Mouse (Mus musculus) left cerebral cortex, adult 9 months (tissue): ENCODE measurements around the gene Begain.

ENCODE experiments used
- DNase-seq, 2 experiments: peaks; one replicate each; pipeline ENCODE4 v3.0.0; 2022; ENCODE audit warnings: low spot score in 2 of 2

Begain gene

DNA sequence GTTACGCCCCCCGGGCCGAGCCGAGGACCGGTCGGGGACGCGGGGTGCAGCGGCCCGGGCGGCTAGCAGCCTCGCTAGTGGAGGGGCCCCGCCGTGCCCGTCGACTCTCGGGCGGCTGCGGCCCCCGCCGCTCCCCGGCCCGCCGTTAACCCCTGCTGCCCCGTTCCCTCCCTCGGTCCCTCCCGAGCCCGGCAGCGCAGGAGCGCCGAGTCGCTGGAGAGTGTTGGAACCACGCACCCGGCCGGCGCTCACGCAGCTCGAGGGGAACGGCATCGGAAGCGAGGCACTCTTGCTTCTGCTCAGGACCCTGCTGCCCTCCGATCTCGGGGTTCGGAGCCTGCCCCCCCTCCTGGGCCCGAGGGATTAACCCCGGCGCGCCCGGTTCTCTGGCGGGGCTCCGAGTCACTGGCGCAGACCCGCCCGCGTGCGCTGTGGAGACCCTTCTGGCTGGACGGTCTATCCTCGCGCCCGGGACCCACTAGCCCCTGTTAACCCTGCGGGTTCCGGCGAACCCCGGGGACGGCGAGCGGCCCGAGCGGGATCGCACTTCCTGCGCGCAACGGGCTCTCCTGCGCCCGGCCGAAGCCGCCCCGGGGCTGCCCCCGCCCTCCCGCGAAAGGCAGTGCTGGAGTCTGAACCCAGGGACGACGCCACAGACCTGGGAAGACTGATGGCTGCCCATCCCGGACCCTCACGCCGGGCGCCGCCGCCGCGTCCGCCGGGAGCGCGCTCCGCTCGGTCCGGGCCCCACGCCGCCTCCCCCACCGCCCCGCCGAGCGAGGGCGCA is 14.8 kb downstream of the Begain start:
- DNase-seq: no peak

DNA sequence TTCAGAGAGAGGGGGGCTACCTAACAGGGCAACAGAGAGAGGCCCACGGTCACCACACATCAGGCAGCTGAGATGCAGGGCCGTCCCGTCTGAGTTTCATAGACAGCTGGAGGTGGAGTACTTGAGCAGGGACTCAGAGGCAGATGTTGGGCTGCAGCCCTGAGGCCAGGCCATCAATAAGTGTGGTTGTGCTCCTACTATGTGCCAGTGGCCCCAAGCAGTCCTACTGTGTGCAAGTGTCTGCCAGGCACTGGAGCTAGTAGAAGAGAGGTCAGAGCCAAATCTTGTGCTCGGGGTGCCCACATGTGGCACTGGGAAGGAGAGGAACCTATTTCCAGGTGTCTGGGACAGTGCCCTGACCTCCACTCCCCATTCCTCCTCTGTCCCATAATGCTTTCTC is 18.1 kb downstream of the Begain start:
- no peak for DNase-seq

DNA sequence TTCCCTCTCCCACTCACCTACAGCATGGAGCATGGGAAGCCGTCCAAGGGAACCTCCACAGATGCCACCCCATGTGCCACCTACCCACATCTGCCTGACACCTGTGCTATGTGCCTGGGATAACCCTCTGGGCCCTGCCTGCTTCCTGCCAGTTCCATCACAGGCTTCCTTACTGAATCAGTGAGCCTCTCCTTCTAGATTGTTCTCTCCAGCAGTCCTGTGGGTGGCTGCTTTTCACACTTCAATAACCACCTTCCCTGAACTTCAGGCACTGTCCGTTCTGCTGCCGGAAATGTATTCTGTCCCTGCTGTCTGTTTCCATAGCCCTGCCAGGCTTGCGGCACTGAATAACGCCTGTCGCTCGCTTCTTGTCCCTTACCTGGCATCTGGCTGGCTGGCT is 22.4 kb downstream of the Begain start:
- no peak for DNase-seq

DNA sequence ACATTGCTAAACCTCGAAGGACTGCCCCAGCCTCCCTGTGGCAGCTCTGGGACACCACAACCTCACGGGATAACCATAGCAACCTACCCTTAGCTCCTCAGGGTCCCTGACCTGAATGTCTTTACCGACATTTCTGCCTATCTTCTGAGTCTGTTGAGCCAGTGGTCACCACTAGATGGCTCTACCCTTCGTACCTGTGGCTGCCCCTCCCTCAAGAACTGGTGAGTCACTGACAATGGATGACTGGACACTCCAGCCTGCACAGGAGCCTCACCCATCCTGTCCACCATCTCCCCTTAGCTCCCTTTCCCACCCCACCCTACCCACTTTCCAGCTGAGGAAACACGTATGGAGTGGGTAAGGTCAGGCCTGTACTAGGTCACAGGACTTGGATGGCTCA is 23.5 kb downstream of the Begain start:
- DNase-seq: no peak

DNA sequence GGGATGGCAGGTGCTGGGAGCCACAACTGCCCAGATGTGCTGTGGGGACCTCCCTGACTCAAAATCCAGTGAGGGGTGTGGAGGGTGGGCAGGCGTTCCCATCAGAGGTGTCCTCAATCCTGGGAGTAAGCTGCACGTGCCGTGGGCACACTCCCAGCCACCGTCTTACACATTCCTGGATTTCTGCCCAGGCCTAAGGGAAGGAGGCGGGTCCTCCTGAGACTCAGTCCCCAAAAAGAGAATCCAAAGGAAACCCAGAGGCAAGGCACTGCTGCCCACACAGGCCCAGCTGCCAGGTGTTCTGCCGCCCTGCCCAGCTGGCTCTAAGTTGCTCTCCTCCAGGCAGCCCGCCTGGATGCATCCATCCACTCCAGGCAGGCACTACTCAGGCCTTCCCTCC is 28.7 kb downstream of the Begain start:
- DNase-seq: peak in 1 of 2 experiments; percentile 62

DNA sequence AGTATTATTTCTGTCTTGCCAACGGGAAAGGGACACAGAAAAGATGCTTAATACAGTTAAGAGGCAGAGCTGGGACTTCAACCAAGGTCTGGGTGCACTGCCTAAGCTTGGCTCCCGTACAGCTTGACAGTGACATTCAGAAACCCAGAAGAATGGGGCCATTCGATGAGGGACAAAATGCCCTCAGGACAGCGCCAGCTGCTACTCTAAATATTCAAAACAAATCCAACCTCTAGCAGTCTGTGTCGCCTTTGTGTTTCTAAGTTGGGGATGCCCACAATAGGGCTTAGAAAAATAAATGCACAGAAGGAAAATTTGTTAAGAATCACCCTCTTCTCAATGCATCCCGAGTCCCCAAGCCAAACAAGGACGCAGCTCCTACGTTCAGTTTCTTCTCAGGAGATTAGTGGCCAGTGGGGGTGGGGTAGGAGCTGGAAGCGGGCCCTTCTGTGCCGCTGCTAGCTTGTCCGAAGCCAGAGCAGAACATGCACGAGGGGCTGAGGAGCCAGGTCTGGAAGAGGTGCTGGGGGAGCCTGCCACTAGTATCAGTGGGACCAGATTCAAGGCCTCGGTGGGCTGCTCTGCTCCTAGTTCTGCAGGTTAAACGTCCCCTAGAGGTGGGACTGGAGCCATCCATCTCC is 29.7 kb downstream of the Begain start:
- DNase-seq: peak in 1 of 2 experiments; percentile 39

DNA sequence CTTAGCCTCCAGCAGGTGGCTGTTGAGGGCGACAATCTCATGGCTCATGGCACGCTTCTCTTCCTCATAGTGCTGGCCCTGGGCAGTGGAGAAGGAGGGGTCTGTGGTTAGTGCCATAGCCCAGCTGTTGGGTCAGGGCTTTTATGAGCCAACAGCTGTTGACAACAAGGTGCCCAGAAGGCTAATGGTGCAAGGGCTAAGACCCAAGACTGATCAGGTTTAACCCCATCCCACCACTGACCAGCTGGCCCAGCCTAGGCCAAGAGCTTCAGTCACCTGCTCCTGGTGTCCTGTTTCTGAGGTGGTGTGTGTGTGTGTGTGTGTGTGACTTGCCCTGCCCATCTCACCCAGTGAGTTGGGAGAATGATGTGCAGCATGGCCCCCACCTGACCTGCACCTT is 31.0 kb downstream of the Begain start:
- no peak for DNase-seq

DNA sequence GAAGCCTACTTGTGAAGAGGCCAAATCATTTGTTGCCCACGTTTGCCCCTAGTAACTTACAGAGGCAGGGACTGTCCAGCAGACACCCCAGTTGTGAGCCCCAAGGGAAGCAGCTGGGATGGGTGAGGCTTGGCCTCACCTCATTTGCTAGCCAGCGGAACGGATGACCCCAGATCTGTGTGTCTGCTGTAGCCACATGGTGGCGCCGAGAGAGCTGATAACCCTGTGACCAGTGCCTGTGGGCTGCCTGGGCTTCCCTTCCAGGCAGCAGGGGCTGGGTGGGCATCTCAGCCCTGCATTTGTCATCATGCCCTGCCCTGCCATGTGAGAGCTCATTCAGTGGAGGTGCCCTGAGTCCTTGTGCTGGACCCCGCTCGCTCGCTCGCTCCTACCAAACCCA is 44.2 kb downstream of the Begain start:
- DNase-seq: no peak

DNA sequence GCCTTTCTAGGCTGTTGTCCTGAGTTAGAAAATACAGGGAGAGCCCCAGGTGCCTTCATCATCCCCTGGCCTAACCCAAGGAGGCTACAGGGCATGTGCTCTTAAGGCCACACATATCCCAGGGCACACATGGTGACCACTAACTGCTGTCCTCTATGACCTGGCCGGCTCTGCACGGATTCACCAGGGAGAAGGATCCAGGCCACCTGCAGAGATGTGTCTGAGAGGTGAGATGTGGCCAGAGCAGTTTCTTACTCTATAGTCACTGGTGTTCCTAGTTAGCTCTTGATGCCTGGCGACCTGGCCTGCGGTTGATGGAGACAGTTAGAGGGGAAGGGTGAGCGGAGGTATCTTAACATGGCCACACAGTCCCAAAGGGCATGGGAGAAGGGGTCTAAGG is 45.1 kb downstream of the Begain start:
- no peak for DNase-seq

DNA sequence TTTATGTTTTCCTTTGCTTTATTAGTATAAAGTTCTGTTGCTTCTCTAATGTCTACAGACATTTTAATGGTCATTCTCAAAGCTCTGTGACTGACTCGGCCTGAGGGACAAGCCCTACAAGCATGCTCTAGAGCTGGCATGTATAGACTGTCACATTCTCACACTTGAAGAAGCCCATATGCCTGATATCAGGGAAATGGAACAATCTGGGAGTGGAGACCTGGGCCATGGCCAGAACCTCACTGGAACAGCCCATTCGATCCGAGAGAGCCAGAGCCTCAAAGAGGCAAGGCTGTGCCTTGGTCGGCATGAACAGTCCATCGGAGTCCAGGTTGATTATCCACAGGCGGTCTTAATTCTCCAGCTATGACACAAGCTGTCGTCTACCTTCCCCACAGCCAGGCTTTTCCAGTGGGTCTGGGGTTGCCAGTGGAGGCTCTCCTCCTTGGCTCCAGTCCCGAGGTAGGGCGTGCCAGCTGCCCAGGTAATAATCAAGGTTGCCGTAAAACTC is 45.8 kb downstream of the Begain start:
- DNase-seq: no peak

DNA sequence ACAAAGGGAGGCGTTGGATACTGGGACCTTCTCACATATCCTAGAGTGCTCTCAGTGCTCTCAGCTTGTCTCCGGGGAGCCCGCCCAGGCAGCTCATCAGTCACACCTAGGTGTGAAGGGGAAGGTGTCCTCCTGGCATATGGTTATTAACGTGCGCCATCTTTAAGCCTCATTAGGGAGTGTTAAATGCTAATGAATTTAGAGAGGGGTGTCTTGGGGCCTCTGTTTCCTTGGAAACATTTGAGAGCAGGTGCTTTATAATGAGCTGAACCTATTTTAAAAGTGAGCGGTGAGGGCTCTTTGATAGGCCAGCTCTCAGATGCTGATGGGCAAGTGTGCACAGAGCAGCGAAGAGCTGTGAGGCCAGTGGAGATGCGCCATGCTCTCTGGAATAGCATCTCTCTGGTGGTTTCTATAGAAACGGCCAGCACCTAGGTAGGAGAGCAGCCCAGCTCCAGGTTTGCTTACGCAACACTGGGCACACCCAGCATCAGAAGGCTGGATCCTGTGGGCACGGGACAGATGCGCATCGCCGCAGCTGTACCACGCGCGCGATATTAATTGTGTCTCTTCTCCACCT is 57.9 kb downstream of the Begain start:
- peak in 1 of 2 experiments; percentile 32 for DNase-seq

DNA sequence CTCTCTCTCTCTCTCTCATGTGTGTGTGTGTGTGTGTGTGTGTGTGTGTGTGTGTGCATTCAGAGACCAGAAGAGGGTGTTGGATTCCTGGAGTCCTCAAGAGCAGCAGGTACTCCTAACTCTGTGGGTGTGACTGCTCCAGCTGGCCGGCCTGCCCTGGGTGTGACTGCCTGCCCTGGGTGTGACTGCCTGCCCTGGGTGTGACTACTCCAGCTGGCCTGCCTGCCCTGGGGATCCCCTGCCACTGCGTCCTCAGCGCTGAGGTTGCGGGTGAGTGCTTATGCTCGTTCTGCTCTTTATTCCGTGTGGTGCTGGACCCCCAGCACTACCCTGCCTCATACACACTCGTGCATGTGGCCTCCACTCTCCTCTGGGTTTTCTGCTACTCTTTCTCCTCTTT is 65.0 kb downstream of the Begain start:
- DNase-seq: no peak

DNA sequence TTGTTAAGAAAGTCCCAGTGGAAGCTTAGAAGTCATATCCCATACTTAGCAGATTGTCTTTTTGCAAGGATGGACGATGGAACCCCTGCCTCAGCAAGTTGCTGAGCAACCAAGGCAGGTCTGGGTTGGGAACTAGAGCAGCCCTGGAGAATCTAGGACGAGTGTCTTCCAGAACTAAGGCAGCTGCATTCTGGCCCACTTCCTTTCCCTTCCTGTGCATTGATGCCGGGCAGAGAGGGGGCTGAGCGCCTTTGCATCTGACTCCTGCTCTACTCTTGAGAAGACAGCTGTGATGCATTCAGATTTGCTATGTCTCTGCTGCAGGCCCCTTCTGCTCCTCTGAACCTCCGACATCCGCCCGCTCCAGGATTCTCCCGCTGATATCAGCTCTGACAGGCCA is 70.8 kb downstream of the Begain start:
- DNase-seq: no peak

DNA sequence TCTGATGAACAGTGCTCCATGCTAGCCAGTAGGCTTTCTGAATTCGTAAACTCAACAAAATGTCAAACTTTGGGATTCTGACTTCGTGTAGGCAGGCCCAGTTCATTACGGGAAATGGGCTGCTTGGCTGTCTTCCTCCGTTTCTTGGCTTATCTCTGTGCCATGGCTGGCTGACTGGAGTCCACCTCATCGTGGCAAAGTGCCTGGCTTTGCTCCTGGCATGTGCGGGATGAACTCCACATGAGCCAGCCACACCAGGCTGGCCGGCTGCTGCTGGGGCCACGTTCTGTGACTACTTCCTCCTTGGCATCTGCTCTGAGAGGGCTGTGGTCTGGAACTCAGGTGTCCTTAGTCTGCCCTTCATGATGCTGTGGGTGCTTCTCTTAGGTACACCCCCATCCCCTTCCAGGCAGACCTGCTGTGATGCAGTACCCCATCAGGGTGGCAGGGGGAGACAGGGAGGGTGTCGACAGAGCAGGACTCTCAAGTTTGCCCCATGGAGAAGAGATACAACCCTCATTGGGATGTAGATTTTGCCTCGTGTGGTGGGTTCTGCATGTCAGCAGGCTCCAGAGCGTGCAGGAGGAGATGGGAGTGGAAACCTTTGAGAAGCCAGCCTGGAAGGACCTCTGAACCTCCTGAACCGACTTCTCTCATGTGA is 71.9 kb downstream of the Begain start:
- no peak for DNase-seq

DNA sequence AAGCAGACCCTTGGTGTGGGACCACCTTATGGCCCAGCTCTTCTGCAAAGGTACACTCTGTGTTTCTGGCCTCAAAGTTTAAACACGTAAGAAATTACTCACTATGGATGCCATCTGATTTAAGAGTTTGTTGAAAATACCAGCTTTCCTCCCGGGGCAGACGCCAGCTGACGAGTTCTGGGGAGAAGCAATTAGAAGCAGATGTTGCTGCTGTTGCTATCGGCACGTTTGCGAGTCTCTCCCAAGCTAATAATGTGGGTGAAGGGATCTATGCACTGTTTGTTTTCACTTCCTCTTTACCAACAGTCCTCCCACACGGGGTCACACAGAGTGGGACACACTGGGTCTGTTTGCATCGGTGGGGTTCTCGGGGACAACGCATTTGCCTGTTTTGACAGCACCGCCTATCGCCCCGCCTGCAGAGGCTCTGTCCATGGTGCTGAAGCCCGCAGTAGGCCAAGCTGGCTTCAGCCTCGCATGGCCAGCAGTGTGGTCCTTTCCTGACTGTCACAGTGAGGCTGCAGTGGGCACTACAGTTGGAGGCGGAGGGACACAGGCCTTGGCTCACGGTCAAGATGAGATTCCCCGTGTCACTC is 73.5 kb downstream of the Begain start:
- no peak for DNase-seq

DNA sequence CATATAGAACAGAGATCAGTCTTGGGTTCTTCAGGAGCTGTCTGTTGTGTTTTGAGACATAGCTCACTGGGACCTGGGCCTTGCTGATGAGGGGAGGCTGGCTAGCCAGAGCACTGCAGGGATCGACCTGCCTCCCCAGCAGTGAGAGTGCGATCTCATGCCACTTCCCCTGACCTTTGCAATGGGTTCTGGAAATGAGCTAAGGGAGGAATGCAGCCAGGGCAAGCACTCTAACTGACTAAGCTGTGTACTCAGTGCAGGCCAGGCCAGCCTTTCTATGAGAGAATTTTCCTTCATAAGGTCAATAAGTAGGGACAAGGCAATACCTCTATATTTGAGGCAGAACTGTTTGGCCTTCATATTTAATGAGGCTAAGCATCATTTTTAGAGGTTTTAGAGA is 75.0 kb downstream of the Begain start:
- DNase-seq: no peak

DNA sequence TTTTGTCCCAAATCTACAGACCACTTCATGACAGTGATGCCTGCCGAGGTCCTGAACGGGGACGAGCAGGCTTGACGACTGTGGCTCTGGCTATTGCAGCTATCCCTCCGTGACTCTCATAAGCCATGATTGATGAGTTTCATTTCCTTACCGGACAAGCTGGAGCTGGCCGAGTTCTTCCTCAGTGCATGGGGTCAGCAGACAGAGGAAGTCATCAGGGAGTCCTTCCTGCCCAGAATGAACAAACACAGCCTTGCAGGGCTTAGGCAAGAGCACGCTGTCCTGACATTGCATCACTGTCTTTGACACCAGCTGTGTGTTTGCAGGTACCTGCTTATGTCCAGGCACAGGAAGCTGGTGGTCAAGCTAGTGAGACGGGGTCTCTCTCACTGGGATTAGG is 77.6 kb downstream of the Begain start:
- no peak for DNase-seq

DNA sequence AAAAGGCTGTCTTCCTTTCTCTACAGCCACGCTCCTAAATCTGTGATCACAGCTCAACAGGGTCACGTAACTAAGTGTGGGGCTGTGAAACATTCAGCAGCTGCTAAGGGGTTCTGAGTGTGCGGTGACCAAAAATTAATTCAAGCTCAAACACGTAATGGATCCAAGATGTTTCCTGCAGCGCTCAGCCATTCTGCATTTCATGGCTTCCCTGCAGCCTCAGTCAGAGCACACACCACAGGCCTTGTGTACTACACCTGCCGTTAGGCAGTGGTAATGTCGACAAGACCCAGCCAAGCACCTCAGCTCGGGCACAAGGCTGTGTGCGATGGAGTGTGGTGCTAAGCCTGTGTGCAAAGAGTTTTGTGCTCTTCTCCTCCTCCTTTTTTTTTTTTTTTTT is 80.6 kb downstream of the Begain start:
- no peak for DNase-seq

DNA sequence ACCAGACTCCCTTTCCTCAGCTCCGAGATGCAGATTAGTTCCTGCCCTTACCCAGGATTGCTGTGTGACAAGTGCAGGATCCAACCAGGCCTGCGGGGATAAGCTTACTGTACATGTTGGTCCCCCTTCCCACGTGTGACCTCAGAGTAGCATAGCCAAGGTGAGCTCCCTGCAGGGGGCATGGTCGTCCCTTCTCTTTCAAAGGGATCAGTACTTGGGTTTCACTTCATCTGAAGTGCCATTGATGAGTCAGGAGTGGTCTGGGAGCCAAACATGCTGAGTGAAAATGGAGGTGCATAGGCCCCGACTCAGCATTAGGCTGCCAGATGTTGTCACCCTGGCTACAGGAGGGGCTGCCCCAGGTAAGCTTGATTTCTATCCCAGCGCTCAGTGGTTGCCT is 83.0 kb downstream of the Begain start:
- DNase-seq: no peak

DNA sequence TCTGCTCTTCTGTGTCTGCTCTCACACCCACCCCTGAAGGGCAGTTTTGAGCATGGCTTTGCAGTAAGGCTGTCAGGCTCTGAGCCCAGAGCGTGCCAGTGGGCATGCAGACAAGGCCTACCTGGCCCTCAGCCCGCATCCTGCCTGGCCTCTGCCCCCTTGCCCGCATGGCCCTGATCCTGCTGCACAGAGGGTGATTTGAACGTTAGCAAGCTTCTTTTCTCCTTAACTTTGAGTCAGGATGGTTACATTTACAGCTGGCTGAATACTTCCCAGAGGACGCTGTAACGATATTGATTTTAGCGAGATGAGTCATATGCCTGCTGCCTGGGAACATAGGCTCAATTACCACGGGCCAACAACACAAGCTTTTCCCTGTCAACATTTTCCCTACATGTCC is 83.5 kb downstream of the Begain start:
- no peak for DNase-seq

DNA sequence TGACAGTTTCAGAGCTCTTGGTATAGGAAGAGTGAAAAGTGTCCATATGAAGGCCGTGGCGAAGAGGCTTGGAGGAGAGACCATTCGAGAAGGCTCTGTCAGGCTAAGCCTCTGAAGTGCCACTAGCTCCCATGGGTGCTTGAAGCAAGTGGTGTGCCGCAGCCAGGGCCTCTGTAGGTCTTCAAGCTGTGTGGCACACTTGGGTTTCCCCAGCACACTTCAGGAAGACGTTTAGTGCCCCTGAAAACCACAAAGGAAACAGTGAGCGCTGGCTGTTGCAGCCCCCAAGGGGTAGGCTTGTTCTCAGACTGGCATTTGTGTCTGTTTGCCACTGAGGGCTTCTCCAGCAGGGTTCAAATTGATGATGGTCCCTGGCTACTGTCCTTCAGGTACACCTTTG is 84.5 kb downstream of the Begain start:
- DNase-seq: no peak

DNA sequence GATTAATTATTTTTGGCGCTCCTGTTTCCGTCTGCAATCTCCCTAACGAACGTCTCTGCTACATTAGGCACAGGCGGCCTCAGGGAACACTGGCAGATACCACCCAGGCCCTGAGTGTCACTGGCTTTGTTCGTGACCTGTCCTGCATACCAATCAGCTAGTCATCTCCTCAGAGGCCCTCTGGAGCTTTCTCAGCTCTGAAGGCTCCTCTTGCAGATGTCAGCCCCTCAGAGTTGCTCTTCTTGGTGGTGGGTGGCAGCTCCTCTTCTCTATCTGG is 85.4 kb downstream of the Begain start:
- DNase-seq: no peak
